Mouse (Mus musculus) T-cell, adult 2 months (primary cell): ENCODE results near the gene Tmem121.
A peak's percentile ranks its signal among the peaks of the same experiment; 100 is the strongest.
"Not testable (repeated sequence)": the region's sequence is repeated elsewhere in the genome, so short reads cannot be mapped to it uniquely, and the experiment has no call there.

Experiments used
- DNase-seq: peaks from one replicate; pipeline ENCODE4 v3.0.0; 2022; ENCODE audit warnings: low spot score

The Tmem121 gene

DNA sequence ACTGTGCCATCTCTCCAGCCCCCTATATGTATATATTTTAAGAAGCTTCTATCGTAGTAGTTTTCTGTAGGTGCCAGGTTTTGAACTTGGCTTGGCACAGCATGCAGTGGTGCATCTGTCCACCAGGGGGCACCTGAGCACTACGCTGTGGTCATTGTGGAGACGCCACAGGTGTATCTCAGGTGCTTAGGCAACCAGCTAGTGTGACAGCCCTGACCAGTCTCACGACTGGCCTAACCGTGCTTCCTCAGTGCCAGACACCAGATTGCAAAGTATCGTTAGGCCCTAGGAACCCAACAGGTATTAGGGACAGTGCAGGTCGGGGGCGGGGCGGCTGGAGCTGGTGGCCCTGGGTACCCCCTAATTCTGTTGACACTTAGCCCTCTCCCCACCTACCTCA is 35.6 kb downstream of the Tmem121 start:
- DNase-seq, result peak; percentile 61

- DNase-seq, result peak; percentile 90
Measured at GRCm38 (mm10) chr12:113222121-113222636, 36.4 kb downstream of the Tmem121 start.

- peak; percentile 43 for DNase-seq
Measured at GRCm38 (mm10) chr12:113222748-113223147, 37.0 kb downstream of the Tmem121 start.

GRCm38 (mm10) chr12:113224206-113224605 is 38.5 kb downstream of the Tmem121 start:
- DNase-seq, result peak; percentile 60

GRCm38 (mm10) chr12:113224687-113225091 is 39.0 kb downstream of the Tmem121 start:
- peak; percentile 18 for DNase-seq

- no peak for DNase-seq
Measured at GRCm38 (mm10) chr12:113227970-113228593, 42.4 kb downstream of the Tmem121 start.

DNA sequence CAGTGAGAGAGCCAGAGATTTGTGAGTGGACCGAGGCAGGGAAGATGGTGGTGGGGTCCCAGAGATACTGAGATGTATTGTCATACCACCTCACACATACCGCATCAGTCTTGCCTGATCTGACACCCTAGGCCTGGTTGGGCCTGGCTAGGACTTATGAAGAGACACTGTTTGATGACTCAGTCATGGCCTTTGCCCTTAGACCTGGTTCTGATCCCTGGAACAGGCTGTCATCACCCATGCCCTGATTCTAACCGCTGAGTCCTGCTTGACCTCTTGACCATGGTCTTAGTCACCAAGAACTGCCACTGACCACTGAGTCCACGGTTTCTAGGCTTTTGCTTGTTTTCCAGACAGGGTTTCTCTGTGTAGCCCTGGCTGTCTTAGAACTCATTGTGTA is 45.0 kb downstream of the Tmem121 start:
- DNase-seq, result no peak

- not testable (repeated sequence) for DNase-seq
Measured at GRCm38 (mm10) chr12:113231551-113232263, 46.0 kb downstream of the Tmem121 start.

DNA sequence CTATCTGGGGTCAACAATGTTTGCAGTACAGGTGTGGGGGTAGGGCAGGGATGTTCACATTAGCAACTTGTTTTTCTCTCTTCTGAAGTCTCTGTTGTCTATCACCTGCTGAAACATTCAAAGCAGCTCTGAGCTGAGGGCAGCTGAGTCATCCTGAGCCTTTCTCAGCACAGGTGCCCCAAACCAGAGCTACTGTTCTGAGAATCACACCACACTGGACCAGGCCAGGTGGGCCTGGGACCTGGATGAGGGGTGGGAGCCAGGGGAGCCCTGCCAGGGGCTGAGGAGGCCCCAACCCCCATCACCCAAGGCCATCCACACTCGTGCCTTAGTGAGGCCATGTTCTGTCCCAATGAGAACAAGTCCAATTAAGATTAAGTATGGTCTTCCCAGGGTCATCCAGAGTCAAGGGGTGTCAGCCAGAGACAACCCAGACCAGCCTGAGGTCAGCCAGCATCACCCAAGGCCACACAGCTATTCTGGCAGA is 46.6 kb downstream of the Tmem121 start:
- not testable (repeated sequence) for DNase-seq
